Mouse (Mus musculus) megakaryocyte, embryonic 14.5 days (primary cell): ENCODE data around the gene Zfp948.

Experiments used
- FLI1 ChIP-seq: IDR thresholded peaks from 2 replicates; pipeline ENCODE4 v1.6.1; 2012; ENCODE audit warnings: low read length, inconsistent platforms, mixed read lengths
- GATA1 ChIP-seq: IDR thresholded peaks from 3 replicates; pipeline ENCODE4 v1.6.1; 2012; ENCODE audit warnings: mixed read lengths, low read length, inconsistent platforms, borderline replicate concordance

GRCm38 (mm10) chr17:21517130-21517671, 49.6 kb upstream of the Zfp948 start:
- TF ChIP-seq GATA1 (no peak), FLI1 (no peak)
